Mouse (Mus musculus) bone marrow, adult 2 months (tissue): Measurements from ENCODE around the gene Hist1h2ad. TPM values are rescaled to one million over a fixed set of nuclear protein-coding genes. Genes with fewer than 3 reads are reported as not detected.
"Not testable (repeated sequence)": the region's sequence is repeated elsewhere in the genome, so short reads cannot be mapped to it uniquely, and the experiment has no call there.

Experiments used
- H3K27ac ChIP-seq: fragments of 200-500 bp; 2 replicates; pipeline ENCODE4 v1.5.1; 2012; ENCODE audit warnings: low read depth, mild to moderate bottlenecking, control low read depth, inconsistent platforms, low read length; ENCODE audit not compliant: control insufficient read depth, poor library complexity, insufficient read depth
- H3K4me1 ChIP-seq: fragments of 200-500 bp; 2 replicates; pipeline ENCODE4 v1.6.1; 2011; ENCODE audit warnings: low read length; ENCODE audit not compliant: control insufficient read depth, insufficient read depth
- H3K4me3 ChIP-seq: fragments of 200-500 bp; replicated peaks from 2 replicates; pipeline ENCODE3; 2011; ENCODE audit warnings: mild to moderate bottlenecking, low read depth, low read length, control low read depth; ENCODE audit not compliant: control insufficient read depth
- CTCF ChIP-seq: fragments of 200-500 bp; IDR thresholded peaks from 2 replicates; pipeline ENCODE4 v1.5.1; 2011; ENCODE audit warnings: low read length, control low read depth; ENCODE audit not compliant: control insufficient read depth, insufficient read depth
- POLR2A ChIP-seq: fragments of 200-500 bp; IDR thresholded peaks from 2 replicates; pipeline ENCODE4 v1.6.1; 2011; ENCODE audit warnings: low read depth, mild to moderate bottlenecking, control low read depth, low read length, borderline replicate concordance; ENCODE audit not compliant: control insufficient read depth
- WGBS: fragments of 180-500 bp; shearing (Covaris S2); methylation state at CpG from one replicate; pipeline ENCODE4 v1.1.7; 2018; 5-methylcytosine and 5-hydroxymethylcytosine counted together
- polyA plus RNA-seq: library from polyadenylated mRNA; stranded (reverse); fragments of >200 nt; gene quantifications from 2 replicates; pipeline ENCODE4 v1.2.4, GENCODE M21; 2011; ENCODE audit warnings: low replicate concordance; ENCODE audit not compliant: missing spikeins, insufficient read depth, insufficient read length

Hist1h2ad gene
- polyA plus RNA-seq, 1 experiment: 4.3 TPM

- H3K4me3 ChIP-seq: no peak overlapping the region
- H3K27ac ChIP-seq: no peak overlapping the region
- 48% methylated on average over 2 of the region's 2 CpGs for WGBS
- no peaks in the 10 kb centered on the region; the same call in 1 of the 2 replicates for H3K4me1 ChIP-seq
- TF ChIP-seq POLR2A (no peak), CTCF (no peak)
Measured at GRCm38 (mm10) chr13:23610393-23610792, 36.2 kb downstream of the Hist1h2ad start.

GRCm38 (mm10) chr13:23611638-23612037 is 37.5 kb downstream of the Hist1h2ad start:
- H3K4me3 ChIP-seq: no peak overlapping the region
- TF ChIP-seq CTCF (no peak), POLR2A (no peak)
- H3K27ac ChIP-seq: no peak overlapping the region
- WGBS: 92% methylated on average over 3 of the region's 3 CpGs
- H3K4me1 ChIP-seq: no peaks in the 10 kb centered on the region; the same call in 1 of the 2 replicates

GRCm38 (mm10) chr13:23620056-23620732 is 46.0 kb downstream of the Hist1h2ad start:
- peak overlapping the region; percentile 68 for H3K4me3 ChIP-seq
- TF ChIP-seq CTCF: no peak
- TF ChIP-seq POLR2A: no peak
- H3K27ac ChIP-seq: peak overlapping the region; percentile 98
- peaks cover 1% of the 10 kb centered on the region; the same call in 1 of the 2 replicates for H3K4me1 ChIP-seq
- WGBS: 20% methylated on average over 12 of the region's 12 CpGs

DNA sequence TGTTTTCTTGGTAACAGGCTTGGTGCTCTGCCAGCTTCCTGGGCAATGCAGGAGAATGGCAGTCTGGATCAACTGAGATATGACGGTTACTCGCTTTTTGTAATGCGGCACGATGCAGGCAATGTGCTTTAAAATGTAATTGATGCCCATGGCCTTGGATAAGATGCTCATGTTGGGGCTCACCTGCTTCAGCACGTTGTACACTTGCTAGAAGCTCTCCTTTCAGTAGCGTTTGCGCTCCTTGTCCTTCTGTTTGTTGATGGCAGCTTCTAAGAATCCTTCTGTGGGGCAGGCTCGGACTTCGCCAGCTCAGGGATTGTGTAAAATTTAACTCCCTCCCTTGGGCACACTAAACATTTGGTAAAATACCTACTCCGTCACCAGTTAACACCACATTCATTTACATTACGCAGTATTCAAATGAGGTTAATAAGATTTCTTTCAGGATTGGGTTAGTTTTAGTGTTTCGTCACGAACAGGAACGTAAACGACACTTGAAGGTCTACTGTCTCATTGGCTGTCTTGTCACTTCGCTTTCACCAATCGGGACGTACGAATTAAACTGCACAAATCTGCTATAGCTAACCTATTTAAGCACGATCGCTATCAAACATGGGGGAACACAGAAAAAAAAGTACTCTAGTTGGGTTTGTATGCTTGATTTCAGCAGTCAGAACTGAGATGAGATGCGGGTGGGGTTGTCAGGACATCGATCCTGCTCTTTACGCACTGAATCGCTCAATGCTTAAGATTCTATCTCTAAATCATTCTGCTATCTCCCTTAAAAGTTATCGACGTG is 46.8 kb downstream of the Hist1h2ad start, which contains the start of gene Hist1h2be:
TSS of gene Hist1h2be (minus strand) at position 392 of the 799 bp plus-strand sequence.
- WGBS: under 1% methylated on average over 27 of the region's 27 CpGs
- H3K27ac ChIP-seq: peak within 1 kb of the TSS; percentile 99
- H3K4me3 ChIP-seq: peak within 1 kb of the TSS; percentile 76
- TF ChIP-seq POLR2A (no peak), CTCF (no peak)
- H3K4me1 ChIP-seq: peaks cover 1% of the 10 kb centered on the region; the same call in 1 of the 2 replicates

- TF ChIP-seq CTCF: no peak
- TF ChIP-seq POLR2A: peak; percentile 78
- Histone ChIP-seq H3K4me1 (peaks cover 1% of the 10 kb centered on the region; the same call in 1 of the 2 replicates), H3K27ac (peak overlapping the region; percentile 99), H3K4me3 (peak overlapping the region; percentile 76)
- WGBS: under 1% methylated on average over 18 of the region's 18 CpGs
Measured at GRCm38 (mm10) chr13:23621532-23622174, 47.5 kb downstream of the Hist1h2ad start.

- WGBS: under 1% methylated on average over 53 of the region's 53 CpGs
- TF ChIP-seq POLR2A: peak; percentile 98
- Histone ChIP-seq H3K4me3 (peak within 1 kb of the TSS; percentile 76), H3K27ac (peak within 1 kb of the TSS; percentile 99)
- H3K4me1 ChIP-seq: not testable (repeated sequence)
Measured at GRCm38 (mm10) chr13:23622175-23622671, 48.0 kb downstream of the Hist1h2ad start, which contains the start of gene Hist1h1e. Hist1h1e (minus strand) TSS chr13:23622558.

DNA sequence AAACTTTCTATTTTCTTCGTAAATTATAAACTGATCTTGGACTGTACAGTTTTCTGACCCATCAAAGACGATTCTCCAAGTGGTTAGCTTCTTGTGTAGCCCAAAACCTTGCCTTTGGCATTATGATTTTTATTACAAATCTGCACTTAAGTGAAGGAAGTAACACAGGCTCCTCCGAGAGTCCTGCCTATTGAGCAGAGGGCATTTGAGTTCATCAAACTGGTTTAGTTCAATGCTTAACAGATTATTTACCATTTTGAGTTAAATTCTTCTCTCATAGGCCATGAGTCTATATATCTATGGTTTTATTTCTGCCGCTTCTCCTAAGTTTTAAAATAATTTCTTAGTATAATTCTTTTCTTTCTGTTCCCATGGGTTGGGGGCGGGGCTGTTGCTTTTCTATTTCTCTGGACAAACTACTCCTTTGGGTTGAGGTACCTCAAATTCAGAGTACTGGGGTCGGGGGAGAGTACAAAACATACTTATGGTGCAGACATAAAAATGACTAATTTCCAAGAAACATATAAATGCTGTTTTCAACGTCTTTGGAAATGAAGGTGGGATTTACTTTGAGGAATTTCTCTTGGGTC is 48.8 kb downstream of the Hist1h2ad start:
- 20% methylated on average over 7 of the region's 7 CpGs for WGBS
- no peak overlapping the region for H3K4me3 ChIP-seq
- no peak overlapping the region for H3K27ac ChIP-seq
- TF ChIP-seq CTCF: no peak
- no peak for TF ChIP-seq POLR2A
- peaks cover 1% of the 10 kb centered on the region; the same call in 1 of the 2 replicates for H3K4me1 ChIP-seq

Other genes with a start within 250 kb of the Hist1h2ad start
- 4.2 and 6.1 TPM in 2 replicates for gene Zfp322a, start 205.2 kb upstream of the Hist1h2ad start, polyA plus RNA-seq
- gene Abt1, start 150.5 kb upstream of the Hist1h2ad start, polyA plus RNA-seq: 8.5 and 10.4 TPM in 2 replicates
- gene Btn1a1, start 108.5 kb upstream of the Hist1h2ad start, polyA plus RNA-seq: 0.87 and 3.1 TPM in 2 replicates
- 0.47 TPM in 1 of 2 replicates, not detected in the other for gene Btn2a2, start 85.5 kb upstream of the Hist1h2ad start, polyA plus RNA-seq
- gene Hist1h4h, start 43.3 kb upstream of the Hist1h2ad start, polyA plus RNA-seq: 23.3 and 39.5 TPM in 2 replicates
- 105 and 151 TPM in 2 replicates for gene Hist1h2af, start 40.5 kb upstream of the Hist1h2ad start, polyA plus RNA-seq
- 16.1 and 17.7 TPM in 2 replicates for gene Hist1h3g, start 39.0 kb upstream of the Hist1h2ad start, polyA plus RNA-seq
- gene Hist1h2bh, start 31.0 kb upstream of the Hist1h2ad start, polyA plus RNA-seq: 6.8 and 11.4 TPM in 2 replicates
- 3.0 and 6.4 TPM in 2 replicates for gene Hist1h3f, start 30.3 kb upstream of the Hist1h2ad start, polyA plus RNA-seq
- gene Hist1h4f, start 22.7 kb upstream of the Hist1h2ad start, polyA plus RNA-seq: 114 and 284 TPM in 2 replicates
- 9.7 and 12.7 TPM in 2 replicates for gene Hist1h1d, start 21.1 kb upstream of the Hist1h2ad start, polyA plus RNA-seq
- gene Hist1h3e, start 12.0 kb upstream of the Hist1h2ad start, polyA plus RNA-seq: 5.3 and 12.9 TPM in 2 replicates
- gene Hist1h2ae, start 3.2 kb upstream of the Hist1h2ad start, polyA plus RNA-seq: 12.5 and 23.9 TPM in 2 replicates
- 65.5 and 109 TPM in 2 replicates for gene Hist1h2bg, start 3.0 kb upstream of the Hist1h2ad start, polyA plus RNA-seq
- 32.4 and 40.5 TPM in 2 replicates for gene Hist1h2bf, start 185 bp upstream of the Hist1h2ad start, polyA plus RNA-seq
- gene Hist1h3d, start 1.4 kb downstream of the Hist1h2ad start, polyA plus RNA-seq: 7.1 and 11.3 TPM in 2 replicates
- gene Hist1h4d, start 7.2 kb downstream of the Hist1h2ad start, polyA plus RNA-seq: 50.4 and 64.8 TPM in 2 replicates
- gene Hist1h2be, start 46.7 kb downstream of the Hist1h2ad start, polyA plus RNA-seq: 9.2 and 11.8 TPM in 2 replicates
- gene Hist1h1e, start 48.2 kb downstream of the Hist1h2ad start, polyA plus RNA-seq: 27.6 and 54.3 TPM in 2 replicates
- 2.0 and 3.7 TPM in 2 replicates for gene Hist1h2ac, start 109.6 kb downstream of the Hist1h2ad start, polyA plus RNA-seq
- gene Hist1h2bc, start 109.8 kb downstream of the Hist1h2ad start, polyA plus RNA-seq: 42.9 and 54.0 TPM in 2 replicates
- 3.9 TPM in 1 of 2 replicates, not detected in the other for gene Hist1h1t, start 121.4 kb downstream of the Hist1h2ad start, polyA plus RNA-seq
- 7.1 and 15.1 TPM in 2 replicates for gene Hist1h4c, start 124.1 kb downstream of the Hist1h2ad start, polyA plus RNA-seq
- gene Hfe, start 136.5 kb downstream of the Hist1h2ad start, polyA plus RNA-seq: 4.0 and 4.5 TPM in 2 replicates
- gene Hist1h1c, start 164.4 kb downstream of the Hist1h2ad start, polyA plus RNA-seq: 78.9 and 108 TPM in 2 replicates
- 42.2 and 62.6 TPM in 2 replicates for gene Hist1h3c, start 171.2 kb downstream of the Hist1h2ad start, polyA plus RNA-seq
- 65.7 and 136 TPM in 2 replicates for gene Hist1h2bb, start 172.4 kb downstream of the Hist1h2ad start, polyA plus RNA-seq
- gene Hist1h2ab, start 176.7 kb downstream of the Hist1h2ad start, polyA plus RNA-seq: 30.3 and 31.4 TPM in 2 replicates
- 19.6 TPM in 1 of 2 replicates, not detected in the other for gene Hist1h3b, start 177.9 kb downstream of the Hist1h2ad start, polyA plus RNA-seq
- 275 and 281 TPM in 2 replicates for gene Hist1h4b, start 182.6 kb downstream of the Hist1h2ad start, polyA plus RNA-seq
- 62.7 and 98.3 TPM in 2 replicates for gene Hist1h4a, start 186.8 kb downstream of the Hist1h2ad start, polyA plus RNA-seq
- gene Hist1h3a, start 188.0 kb downstream of the Hist1h2ad start, polyA plus RNA-seq: 11.4 and 30.9 TPM in 2 replicates
- gene Hist1h1a, start 189.3 kb downstream of the Hist1h2ad start, polyA plus RNA-seq: 38.3 and 41.6 TPM in 2 replicates
- not detected in 2 replicates for gene Trim38, start 195.5 kb downstream of the Hist1h2ad start, polyA plus RNA-seq
- gene Slc17a2, start 232.6 kb downstream of the Hist1h2ad start, polyA plus RNA-seq: 1.4 TPM in 1 of 2 replicates, not detected in the other